Mouse (Mus musculus) gastrocnemius, postnatal 14 days (tissue): ENCODE measurements around the gene Ogfr. TPM values are rescaled to one million over a fixed set of nuclear protein-coding genes. Genes with fewer than 3 reads are reported as not detected.

Source experiments
- DNase-seq: peaks from one replicate; pipeline ENCODE4 v3.0.0; 2021; ENCODE audit warnings: mixed read lengths
- intact Hi-C: fragments of 180-260 bp; cut with DNase I; formaldehyde crosslinking; loops from one replicate; pipeline ENCODE4 v1.15.1; 2025; ENCODE audit warnings: low total_unique reads
- long read RNA-seq, 2 experiments: library from polyadenylated mRNA; stranded (forward); transcript quantifications; one replicate each; pipeline ENCODE4 v2.0.0; 2021
- total RNA-seq, 2 experiments: library from RNA; stranded (reverse); gene quantifications; 2 replicates each; pipeline ENCODE4 v1.2.3; 2021

Gene Ogfr
- total RNA-seq: 10 to 100 TPM; 22.5 to 25.2 TPM
- long read RNA-seq, experiment 1, transcript Ogfr-201 (7 exons, 2,449 nt): major isoform, 28 of 41 reads
- long read RNA-seq, experiment 1, partial matches to known transcripts: 6 of 41 reads
- long read RNA-seq, experiment 1, other reads (novel, unspliced or antisense): 7 of 41 reads
- long read RNA-seq, experiment 2, transcript Ogfr-201 (7 exons, 2,449 nt): major isoform, 13 of 22 reads
- long read RNA-seq, experiment 2, partial matches to known transcripts: 1 of 22 reads
- long read RNA-seq, experiment 2, other reads (novel, unspliced or antisense): 8 of 22 reads

DNA sequence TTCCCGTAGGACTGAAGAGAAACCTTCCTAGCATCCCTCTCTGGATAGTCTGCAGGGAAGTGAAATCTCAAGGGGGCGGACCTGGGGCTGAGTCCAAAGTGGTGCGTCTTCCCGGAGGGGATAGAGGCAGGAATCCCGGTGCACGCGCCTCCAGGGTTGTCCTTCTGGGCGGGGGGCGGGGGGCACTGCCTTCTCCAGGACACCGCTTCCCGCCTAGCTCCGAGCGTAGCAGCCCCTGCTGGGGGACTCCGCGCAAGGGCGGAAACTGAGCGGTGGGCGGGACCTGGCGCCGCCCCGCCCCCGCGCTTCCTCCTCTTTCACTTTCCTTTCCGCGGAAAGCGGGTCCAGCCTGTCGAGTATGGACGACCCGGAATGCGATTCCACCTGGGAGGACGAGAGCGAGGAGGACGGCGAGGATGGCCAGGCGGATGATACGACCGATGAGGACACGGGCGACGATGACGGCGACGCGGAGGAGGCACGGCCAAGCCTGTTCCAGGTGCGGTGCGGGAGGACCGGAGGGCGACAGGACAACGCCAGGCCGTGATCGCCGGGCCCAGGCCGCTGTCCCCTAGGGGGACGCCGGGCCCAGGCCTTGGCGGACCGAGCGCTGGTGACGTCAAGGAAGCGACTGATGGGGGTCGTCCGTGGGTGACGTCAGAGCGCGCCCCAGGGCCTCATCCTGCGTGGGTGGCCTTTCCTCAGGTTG lies at the start of gene Ogfr:
TSS of gene Ogfr (plus strand) at position 123 of the 709 bp plus-strand sequence.
- peak; percentile 79 for DNase-seq
- intact Hi-C loops: loop anchor here (10.0 kb wide), 1 partner anchor 156 kb away; no protein-coding TSS in a partner anchor

DNA sequence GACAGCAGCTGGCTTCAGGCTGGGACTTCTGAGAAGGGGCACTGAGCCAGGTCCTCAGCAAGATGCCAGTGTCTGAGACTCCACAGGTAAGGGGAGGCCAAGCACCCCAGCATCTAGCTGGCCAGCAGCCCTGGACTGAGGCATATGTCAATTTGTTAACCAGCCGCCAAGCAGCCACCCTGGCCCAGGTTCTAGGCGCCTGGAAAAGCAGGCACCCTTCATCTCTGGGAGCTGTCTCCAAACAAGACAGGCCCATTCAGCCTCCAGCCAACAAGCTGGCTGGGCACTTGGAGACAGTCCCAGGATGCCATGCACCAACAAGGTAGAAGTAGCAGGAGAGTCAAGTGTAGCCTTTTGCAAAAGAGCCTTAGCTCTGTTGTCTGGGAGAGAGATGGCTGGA lies 45.4 kb upstream of the Ogfr start:
- DNase-seq: no peak
- intact Hi-C loops: no loop called here

- DNase-seq: no peak
- intact Hi-C loops: no loop called here
Measured at GRCm38 (mm10) chr2:180545046-180545445, 44.0 kb upstream of the Ogfr start.

DNA sequence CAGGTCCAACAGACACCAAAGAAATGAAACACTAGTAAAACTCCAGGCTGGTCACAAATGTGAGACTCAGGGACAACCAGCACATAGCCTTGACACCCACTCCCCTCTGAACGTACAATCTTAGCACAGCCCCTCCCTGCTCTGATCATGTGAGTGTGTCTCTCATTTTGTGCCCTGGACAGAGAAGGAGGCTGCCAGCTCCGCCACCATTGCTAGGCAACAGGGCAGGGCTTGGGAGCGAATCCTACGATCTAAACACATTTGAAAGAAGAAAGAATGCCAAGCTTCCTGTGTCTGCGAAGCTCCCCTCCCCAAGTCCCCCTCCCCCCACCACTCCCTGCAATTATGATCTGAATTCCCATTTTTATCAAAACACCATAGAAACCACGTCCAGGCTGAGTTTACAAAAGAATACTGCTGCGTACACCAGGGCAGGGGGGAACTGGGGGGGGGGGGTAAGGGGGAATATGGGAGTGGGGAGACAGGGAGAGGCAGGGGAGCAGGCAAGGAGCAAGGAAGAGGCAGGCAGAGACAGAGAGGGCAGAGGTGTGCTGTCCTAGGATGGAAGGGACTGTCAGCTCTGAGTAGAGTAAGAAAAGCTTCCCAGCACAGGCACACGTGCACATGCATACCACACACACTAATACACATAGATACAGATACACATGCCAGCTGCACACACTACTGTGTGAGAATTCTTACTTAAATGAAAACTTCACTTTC lies 41.5 kb upstream of the Ogfr start:
- no peak for DNase-seq
- intact Hi-C loops: no loop called here

DNA sequence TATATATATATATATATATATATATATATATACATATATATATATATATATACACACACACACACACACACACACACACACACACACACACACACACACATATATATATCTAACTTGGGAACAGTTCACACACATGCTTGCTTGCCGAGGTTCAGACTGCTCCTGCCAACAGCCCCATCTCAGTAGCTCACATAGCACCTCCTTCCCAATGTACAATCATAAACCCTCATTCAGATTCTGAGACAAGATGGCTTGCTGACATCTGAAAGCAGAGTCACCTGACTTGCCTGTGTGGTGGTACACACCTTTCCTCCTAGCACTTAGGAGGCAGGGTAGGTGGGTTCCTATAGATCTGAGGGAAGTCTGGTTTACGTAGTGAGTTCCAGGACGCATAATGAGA lies 36.7 kb upstream of the Ogfr start:
- DNase-seq: no peak
- intact Hi-C loops: no loop called here

- intact Hi-C loops: no loop called here
- no peak for DNase-seq
Measured at GRCm38 (mm10) chr2:180555219-180555618, 33.8 kb upstream of the Ogfr start.

GRCm38 (mm10) chr2:180556470-180556869 lies 32.6 kb upstream of the Ogfr start:
- intact Hi-C loops: no loop called here

DNA sequence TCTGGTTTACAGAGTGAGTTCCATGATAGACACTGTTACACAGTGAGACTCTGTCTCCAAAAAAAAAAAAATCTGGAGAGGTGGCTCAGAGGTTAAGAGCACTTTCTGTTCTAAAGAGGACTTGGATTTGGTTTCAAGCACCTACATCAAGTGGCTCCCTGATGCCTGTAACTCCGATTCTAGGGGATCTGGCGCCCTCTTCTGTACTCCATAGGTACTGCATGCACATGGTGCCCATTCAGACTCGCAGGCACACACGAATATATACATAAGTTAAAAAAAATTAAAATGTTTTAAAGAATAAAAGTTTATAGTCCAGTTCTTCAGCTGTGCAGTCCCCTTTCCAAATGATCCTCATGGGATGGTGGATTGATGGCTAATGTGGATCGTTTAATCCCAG lies 28.8 kb upstream of the Ogfr start:
- intact Hi-C loops: no loop called here
- DNase-seq: no peak

More at GRCm38 (mm10) chr2:180556470-180556869, 32.6 kb upstream of the Ogfr start:
- no peak for DNase-seq

- DNase-seq: no peak
- intact Hi-C loops: no loop called here
Measured at GRCm38 (mm10) chr2:180562146-180562545, 26.9 kb upstream of the Ogfr start.

DNA sequence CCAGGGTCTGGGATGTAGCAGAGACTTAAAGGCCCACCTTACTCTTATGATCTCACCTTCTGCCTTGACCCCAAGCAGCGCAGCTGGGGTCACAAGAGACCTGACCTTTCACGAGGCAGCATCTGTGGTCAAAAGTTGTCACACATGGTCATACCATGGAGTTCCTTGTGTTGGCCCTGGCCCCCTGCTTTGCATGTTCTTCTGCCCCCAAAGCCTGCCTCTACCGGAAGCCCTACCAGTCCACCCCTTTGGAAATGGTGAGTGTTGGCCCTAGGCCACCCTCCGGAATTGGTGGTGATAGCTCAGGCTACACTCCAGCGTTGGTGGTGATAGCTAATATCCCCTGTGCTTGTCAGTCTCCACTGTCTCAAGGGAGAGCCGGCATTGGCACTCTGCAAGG lies 25.7 kb upstream of the Ogfr start:
- intact Hi-C loops: no loop called here
- DNase-seq: no peak

- DNase-seq: no peak
- intact Hi-C loops: no loop called here
Measured at GRCm38 (mm10) chr2:180563841-180564240, 25.2 kb upstream of the Ogfr start.

DNA sequence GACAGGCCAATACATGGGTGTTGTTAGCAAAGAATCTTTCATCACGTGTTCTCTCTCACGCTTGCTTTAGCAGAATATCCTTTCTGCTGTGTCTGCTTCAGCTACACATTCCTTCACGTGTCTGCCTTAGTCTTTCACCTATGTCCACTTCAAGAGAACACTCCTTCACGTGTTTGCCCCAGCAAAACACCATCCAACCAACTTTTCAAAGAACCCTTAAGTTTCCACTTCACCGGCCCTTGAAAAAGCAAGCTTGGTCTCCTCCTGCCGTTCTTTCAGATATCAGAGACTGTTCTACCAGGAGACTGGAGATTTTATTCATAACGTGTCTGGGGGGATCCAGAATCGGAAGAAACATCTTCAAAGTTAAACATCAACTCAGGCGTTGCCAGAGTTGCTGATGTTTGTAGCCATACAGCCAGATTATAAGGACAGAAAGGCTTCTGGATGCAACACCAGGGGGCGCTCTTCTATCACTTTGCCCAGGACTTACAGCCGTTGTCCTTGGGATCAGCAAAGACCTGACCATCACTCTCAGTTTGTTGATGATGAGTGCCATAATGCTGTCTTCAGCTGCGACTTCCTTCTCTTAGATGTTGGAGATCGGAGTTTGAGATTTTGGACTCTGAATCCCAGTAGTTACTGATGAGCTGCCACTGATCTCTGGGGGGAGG lies 22.7 kb upstream of the Ogfr start:
- intact Hi-C loops: no loop called here

GRCm38 (mm10) chr2:180569028-180569643 lies 19.9 kb upstream of the Ogfr start:
- DNase-seq: peak; percentile 53
- intact Hi-C loops: no loop called here

More for the DNA sequence above, 22.7 kb upstream of the Ogfr start:
- DNase-seq: peak; percentile 45

DNA sequence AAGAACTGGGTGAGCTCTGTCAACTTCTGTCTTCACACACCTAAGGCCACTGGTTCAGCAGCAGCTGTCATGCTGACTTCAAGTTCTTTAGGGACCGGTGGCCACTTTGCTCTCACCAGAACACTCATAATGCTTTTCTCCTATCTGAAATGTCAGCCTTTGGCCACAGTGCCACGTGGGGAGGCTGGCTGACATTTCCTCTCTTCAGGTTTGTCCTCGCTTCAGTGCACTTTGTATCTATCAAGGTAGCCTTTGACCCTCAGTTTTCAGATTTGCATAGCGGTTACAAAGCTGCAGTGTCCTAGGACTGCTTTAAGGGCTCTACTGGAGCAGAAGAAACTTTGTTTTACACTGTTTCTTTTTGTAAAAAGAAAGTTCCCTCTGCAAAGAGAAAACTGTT lies 12.6 kb upstream of the Ogfr start:
- DNase-seq: no peak
- intact Hi-C loops: no loop called here

- peak; percentile 64 for DNase-seq
- intact Hi-C loops: no loop called here
Measured at GRCm38 (mm10) chr2:180578686-180579085, 10.4 kb upstream of the Ogfr start.

GRCm38 (mm10) chr2:180581002-180581401 lies 8.0 kb upstream of the Ogfr start, which contains the start of gene Mrgbp:
TSS of gene Mrgbp (plus strand) at chr2:180581304.
- DNase-seq: no peak
- intact Hi-C loops: loop anchor here (2.0 to 10.0 kb wide), 2 partner anchors 108 to 164 kb away; no protein-coding TSS in a partner anchor

DNA sequence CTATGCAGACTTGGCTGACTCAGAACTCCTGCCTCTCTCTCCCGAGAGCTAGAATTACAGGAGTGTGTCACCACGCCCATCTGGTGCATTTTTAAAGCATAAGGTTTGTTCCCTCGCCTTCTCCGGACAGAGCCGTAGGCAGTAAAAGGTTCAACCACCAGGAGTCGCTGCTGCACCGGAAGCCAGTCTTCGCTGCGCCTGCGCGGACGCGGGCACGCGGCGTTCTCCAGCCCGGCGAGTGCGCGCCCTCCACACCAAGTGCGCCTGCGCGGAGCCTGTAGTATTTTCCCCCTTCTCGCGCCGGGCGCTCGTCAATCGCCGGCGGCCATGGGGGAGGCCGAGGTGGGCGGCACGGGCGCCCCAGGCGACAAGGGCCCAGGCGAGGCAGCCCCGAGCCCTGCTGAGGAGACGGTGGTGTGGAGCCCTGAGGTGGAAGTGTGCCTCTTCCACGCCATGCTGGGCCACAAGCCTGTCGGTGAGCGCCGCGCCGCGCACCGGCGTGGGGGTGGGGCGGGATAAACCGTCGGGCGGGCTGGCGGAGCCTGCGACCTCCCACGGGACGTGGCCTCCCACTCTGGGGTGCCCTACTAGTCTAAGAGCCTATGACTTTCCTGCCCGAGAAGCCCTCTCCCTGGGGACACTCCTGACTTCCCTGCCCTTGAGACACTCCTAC lies 6.4 kb upstream of the Ogfr start:
- intact Hi-C loops: loop anchor here (10.0 kb wide), 1 partner anchor 162 kb away; no protein-coding TSS in a partner anchor
- DNase-seq: peak; percentile 97

DNA sequence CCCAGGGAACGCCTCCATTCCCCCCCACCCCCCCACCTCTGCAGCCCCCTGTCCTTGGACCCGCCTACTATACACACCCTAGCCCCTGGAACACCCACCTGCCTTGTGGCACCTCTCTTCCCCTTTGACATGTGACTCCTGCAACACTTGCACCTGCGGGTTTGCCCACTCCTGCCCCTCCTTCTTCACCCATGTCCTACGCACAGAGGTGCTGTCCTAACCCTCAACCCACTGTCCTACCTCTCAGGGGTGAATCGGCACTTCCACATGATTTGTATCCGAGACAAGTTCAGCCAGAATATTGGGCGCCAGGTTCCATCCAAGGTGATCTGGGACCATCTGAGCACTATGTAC lies 5.9 kb upstream of the Ogfr start:
- DNase-seq: no peak
- intact Hi-C loops: loop anchor here (10.0 kb wide), 1 partner anchor 162 kb away; no protein-coding TSS in a partner anchor

DNA sequence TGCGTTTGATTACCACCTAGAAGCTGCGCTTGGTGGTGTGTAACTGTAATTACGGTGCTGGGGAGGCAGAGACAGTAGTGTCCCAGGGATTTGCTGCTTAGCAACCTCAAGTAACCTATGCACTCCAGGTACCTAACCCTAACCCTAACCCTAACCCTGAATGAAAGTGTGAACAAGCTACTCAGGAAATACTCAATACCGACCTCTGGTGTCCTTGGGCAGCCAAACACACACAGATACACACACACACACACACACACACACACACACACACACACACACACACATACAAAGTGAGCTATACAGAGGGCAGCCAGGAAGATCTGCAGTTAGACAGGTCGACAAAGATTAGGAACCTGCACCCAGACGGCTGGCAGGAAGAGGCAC lies 316 bp upstream of the Ogfr start:
- DNase-seq: no peak
- intact Hi-C loops: loop anchor here (10.0 kb wide), 1 partner anchor 156 kb away; no protein-coding TSS in a partner anchor
